Mouse (Mus musculus): ENCODE measurements around the gene Acvr1.
A peak's percentile ranks its signal among the peaks of the same experiment; 100 is the strongest.

Acvr1 gene

DNA sequence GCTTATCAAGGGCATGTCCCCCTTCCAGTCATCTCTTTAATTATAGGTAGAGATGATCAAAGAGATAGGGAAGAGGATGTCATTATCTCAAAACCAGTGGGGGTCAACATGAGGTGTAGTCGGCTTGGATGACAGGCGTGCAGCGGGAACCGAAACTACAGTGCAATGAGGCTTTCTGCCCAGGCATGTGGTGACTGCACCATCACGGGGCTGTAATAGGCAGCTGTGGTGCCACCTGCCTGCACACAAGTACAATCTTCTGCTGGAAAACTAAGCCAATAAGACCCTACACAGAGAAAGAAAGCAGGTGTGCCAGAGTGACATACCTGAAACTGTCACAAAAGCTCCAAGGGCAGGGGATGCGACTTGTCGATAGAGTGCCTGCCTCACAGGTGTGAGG lies 96.7 kb downstream of the Acvr1 start:
- no peak for DNase-seq

DNA sequence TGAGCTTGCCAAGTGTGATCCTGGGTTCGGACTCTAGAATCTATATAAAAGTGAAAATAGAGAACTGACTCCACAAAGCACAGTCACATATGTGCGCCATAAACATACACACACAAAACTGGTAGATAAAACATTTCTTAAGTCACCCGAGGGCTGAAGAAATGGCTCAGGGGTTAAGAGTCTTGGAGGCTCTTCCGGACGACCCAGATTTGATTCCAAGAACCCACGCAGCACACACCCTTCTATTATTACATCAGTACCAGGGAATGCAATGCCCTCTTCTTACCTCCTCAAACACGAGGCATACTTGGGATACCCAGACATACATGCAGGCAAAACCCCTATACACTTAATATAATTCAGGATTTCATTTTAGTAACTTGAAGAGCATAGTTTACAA lies 97.1 kb downstream of the Acvr1 start, which contains the start of gene Gm17409:
TSS of gene Gm17409 (plus strand) at position 301 of the 400 bp plus-strand sequence.
- no peak for DNase-seq

GRCm38 (mm10) chr2:58458820-58459371 lies 108.1 kb downstream of the Acvr1 start:
- DNase-seq, result peak in 1 of 2 experiments; percentile 22

GRCm38 (mm10) chr2:58457488-58457865 lies 109.5 kb downstream of the Acvr1 start:
- no peak for DNase-seq

DNA sequence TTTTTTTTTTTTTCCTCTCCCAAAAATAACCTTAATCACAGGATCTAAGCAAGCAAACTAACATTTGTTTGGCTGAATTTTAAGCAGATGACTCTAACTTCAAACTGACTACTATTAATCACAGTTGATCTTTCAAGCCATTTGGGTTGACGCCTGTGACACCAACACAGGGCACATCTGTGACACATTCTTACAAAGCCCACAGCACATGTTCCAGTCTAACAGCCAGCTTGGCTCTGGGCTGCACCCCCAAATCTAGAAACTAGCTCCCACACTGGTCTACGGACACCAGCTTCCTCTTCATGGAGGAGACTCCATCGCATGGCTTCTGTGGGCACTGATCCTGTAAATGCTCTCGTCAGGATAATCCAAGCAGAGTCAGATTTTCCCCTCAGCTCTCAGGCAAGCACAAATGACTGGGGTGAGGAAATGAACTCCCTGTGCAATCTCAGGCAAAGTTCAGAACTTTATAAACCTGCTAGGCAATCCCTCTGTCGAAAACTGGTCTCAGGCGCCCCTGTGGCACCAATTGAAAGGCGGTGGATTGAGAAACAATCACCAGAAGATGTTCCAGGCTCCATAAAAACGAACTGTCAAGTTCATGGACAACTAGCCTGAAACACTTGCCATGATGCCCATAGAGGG lies 110.0 kb downstream of the Acvr1 start:
- DNase-seq, result no peak

DNA sequence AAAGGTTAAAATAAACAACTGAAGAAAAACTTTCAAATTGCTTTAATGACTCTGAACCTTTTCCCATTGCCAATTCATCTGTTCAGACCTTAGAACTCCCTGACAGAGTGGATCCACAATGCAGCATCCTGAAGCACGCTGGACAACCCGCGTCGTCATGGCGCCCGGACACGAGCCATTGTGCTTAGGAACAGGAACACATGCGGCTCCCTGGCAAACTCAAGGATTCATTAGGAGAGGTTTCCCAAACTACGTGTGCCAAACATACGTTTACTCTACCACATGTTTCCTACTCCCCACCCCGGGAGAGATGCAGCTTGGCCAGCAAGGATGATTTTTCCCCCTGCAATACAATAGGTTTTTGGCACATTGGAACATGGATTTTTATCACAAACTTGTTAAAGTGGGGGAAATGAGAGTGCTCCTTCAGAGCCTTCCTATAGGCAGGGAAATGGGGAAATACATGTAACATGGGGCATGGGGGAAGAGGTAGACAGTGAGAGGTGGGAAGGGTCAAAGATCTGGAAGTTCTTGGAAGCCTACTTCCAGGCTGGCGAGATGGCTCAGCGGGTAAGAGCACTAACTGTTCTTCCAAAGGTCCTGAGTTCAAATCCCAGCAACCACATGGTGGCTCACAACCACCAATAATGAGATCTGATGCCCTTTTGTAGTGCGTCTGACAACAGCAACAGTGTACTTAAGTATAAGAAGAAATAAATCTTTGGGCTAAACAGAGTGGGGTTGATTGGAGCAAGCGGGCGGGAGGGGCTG lies 112.7 kb downstream of the Acvr1 start:
- DNase-seq, result no peak

DNA sequence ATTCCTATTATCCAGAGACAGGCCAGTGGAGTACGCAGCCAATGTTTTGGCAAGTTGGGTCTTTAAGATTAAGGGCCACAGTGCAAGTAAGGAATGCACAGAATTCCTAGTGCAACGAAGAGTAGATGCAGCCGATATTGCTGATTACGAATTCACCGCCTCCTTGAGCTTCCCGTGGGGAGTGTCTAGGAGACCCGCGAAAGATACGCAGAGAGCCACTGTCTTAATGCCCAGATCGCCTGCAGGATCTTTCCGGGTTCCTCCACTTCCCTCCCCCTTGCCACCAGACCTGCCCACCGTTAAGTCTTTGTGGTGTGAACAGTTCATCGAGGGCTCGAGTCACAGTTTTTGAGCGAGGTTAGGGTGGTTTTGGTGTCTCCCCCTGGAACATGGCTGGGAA lies 120.0 kb downstream of the Acvr1 start:
- DNase-seq, result no peak

DNA sequence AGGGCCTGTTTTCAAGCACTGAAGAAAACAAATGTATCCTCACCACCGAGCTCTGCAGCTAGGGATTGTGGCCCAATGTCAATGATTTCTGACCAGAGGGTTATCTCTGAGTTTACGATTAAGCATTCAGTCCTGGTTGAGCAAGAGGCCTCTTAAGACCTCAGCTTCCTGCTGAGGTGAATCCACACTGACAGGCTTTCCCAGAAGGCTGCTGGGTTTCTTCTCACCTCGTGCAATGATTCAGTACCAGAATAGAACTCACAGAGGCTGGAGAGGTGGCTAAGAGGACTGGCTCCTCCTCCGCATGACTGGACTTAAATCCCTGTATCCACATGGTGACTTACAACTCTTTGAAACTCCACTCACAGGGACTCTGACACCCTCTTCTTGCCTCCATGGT lies 123.8 kb downstream of the Acvr1 start:
- no peak for DNase-seq

DNA sequence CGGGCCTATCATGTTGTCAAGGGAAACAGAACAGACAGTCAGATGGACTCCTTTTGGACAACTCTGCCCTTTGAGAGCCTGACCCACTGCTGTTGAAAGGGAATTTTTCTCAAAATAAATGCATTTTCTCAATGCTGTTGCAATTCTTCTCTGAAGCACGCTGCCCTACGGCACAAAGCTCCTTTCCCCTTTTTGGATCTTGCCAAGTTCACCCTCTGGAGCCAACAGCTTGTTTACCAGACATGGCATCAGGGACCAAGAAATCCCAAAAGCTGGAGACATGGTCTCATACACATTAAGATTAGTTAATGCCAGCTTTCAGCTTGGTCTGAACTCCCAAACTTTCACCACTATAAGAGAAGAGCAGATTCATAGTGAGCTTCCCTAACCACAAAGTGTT lies 130.0 kb downstream of the Acvr1 start:
- DNase-seq, result no peak

DNA sequence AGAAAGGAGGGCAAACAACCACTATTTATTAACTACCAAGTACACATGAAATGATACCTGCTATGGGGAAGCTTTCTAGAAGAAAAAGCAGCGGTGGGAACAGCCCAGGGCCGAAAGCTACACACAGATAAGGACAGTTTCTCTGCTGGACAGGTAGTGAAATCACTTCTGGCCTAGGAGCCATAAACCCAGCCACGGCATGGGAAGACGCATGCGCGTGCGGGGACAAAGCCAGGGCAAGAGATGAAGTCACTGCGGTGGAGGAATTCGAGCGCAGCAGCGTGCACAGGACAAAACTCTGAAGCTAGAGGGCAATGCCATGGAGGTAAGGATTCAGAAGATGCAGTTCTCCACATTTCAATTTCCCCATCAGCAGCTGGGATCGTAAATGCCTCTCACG lies 131.4 kb downstream of the Acvr1 start:
- no peak for DNase-seq

- DNase-seq, result no peak
Measured at GRCm38 (mm10) chr2:58434438-58434837, 132.5 kb downstream of the Acvr1 start.

DNA sequence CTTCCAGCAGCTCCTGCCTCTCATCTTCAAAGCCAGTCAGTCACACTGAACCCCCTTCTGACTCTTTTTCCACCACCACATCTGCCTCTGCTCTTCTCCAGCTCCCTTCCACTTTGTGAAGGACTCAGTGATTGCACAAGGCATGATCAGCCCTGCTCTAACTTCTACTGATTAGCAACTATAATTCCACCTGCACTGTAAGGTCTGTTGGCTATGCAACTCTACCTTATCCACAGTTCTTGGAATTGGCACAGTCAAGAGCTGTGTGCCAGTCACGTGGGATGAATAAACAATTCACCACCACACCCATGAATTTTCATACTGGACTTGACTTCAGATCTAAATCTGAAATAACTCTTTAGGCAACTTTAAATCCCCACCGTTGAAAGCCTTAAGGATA lies 133.6 kb downstream of the Acvr1 start:
- no peak for DNase-seq

DNA sequence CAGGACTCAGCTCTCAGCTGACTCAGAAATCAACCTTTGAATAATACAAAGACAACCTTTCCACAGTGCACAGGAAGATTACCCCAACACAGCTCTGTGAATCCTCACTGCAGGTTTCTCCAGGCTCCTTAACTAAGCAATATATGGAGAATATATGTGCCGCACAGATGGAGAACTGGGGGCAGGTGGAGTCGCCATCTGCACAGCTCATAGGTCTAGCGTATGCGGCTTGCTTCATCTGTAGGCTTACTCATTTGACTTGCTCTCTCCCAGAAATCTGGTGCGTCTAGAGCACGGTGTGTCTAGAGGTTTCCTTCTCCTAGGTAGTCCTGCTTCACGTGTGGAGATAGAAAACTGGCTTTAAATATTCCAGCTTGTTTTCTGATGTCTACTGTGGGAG lies 134.7 kb downstream of the Acvr1 start:
- no peak for DNase-seq

DNA sequence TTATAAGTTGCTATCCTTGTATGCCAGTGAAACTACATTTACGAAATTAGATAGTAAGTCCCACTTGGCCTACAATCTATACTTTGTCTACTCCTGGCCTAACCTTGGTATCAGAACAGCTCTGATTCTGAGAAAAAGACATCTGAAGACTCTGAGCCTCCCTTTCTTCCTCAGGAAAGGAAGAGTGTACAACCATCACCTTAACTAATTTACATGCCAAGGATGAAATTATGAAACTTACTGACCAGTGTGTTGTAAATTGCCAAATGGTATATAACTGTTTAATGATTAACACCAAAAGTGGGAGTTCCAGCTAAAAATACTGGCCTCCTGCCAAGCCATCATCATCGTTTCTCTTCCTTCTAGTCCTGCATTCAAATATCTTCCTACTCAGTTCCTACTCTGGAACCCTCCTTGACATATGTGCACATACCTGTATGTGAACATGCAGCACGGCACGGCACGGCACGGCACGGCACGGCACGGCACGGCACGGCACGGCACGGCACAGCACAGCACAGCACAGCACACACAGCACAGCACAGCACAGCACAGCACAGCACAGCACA lies 141.4 kb downstream of the Acvr1 start:
- no peak for DNase-seq

- no peak for DNase-seq
Measured at GRCm38 (mm10) chr2:58423319-58423718, 143.6 kb downstream of the Acvr1 start.

- DNase-seq, result no peak
Measured at GRCm38 (mm10) chr2:58419571-58419970, 147.4 kb downstream of the Acvr1 start.

DNA sequence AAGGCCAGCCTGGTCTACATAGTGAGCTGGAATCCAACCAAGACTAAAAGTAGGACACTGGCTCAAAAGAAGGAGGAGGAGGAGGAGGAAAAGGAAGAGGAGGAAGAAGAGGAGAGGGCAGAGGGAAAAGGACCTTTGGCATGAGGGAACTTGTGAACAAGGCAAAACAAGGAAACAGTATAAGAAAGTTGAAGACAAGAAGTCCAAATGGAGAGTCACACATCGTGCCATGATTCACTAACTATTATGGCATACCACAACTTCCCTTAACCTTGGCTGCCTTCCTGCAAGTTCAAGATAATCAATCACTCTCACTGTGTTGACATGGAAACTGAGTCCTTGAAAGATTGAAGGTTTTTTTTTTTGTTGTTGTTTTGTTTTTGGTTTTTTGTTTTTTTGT lies 148.8 kb downstream of the Acvr1 start:
- no peak for DNase-seq

DNA sequence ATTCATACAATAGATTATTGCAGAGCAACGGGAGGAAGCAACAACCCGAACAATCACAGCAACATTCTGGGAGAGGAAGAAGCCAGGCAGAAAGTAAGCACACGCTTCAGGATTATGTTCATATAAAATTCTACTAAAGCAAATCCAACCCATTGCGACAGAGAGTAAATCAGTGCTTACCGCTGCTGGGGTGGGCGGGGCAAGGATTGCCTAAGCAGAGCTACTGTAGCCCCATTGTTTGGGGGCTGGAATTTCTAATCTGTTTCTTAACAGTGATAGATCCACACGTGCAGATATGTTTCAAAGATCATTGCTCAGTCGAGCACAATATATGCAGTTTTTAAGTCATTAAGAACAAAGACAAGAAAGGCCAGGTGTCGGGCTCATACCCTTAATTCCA lies 149.3 kb downstream of the Acvr1 start:
- DNase-seq, result no peak

DNA sequence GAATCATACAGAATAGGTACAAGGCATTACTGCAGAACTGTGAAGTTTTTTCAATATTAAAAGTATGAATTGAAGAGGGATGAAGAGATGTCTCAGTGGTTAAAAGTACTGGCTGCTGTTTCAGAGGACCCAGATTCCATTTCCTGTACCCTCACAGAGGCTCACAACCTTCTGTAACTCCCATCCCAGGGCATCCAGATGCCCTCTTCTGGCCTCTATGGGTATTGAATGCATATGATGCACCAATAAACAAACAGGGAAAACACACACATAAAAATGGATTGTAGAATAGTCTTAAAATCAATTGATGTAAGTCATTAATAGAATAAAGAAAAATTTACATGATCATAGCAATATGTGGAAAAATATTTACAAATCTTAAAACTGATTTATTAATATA lies 151.9 kb downstream of the Acvr1 start:
- no peak for DNase-seq

- no peak for DNase-seq
Measured at GRCm38 (mm10) chr2:58408926-58409634, 157.9 kb downstream of the Acvr1 start.

DNA sequence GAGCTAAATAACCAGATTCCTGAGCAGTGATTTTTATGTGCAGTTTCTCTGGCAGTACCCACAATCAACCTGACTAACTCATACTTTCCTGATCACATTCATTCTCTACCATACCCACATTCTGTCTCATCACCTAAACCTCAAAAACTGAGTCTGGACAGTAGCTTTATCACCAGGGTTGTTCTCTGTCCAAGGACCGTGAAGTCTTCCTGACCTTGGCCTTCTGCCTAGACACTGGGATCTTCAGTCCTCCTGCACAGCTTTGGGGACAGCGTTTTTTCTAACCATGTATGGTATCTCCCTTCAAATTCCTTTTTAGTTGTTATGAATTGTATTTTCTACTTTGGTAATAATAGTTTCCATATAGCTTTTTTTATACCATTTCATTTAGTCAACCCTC lies 163.5 kb downstream of the Acvr1 start:
- DNase-seq, result no peak

DNA sequence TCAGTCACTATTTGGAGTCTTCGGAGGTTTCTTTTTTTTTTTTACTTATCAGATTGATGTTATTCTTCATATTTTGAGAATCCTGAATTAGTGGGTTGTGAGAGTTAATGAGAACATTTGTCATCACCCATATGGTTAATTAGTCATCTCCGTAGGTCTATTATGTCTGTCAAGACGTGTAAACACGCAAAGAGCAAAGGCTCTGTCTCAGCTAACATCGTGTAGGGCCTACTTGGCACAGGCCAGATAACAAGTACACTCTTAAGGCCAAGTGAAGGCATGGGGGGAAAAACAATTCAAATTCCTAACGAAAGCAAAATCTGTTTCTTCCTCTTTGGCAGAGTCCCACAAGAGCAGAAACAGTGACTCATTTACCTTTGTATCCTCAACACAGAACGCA lies 178.4 kb downstream of the Acvr1 start:
- no peak for DNase-seq

DNA sequence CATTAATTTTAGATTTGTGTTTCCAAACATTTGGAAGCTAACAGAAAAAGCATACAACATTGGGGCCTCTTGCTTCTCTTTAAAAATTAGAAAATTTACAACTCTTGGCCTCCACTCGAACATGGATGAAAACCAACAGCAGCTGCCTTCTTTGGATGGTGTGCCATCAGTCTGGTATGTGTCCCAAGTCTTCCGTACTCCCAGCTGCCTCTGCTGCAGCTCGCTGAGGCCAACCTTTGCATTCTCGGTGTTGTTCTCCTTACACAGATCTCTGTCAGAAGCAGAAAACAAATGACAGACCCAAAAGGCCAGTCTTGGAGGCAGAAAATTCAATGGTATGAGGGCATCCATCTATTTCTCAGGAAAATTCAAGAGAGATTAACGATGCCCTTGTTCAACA lies 186.9 kb downstream of the Acvr1 start:
- DNase-seq, result no peak

All from lung, adult 18-20 months (tissue).